Mouse (Mus musculus): ENCODE data around the gene Tulp4.
A peak's percentile ranks its signal among the peaks of the same experiment; 100 is the strongest.
"Not testable (repeated sequence)": the region's sequence is repeated elsewhere in the genome, so short reads cannot be mapped to it uniquely, and the experiment has no call there.

Gene Tulp4

DNA sequence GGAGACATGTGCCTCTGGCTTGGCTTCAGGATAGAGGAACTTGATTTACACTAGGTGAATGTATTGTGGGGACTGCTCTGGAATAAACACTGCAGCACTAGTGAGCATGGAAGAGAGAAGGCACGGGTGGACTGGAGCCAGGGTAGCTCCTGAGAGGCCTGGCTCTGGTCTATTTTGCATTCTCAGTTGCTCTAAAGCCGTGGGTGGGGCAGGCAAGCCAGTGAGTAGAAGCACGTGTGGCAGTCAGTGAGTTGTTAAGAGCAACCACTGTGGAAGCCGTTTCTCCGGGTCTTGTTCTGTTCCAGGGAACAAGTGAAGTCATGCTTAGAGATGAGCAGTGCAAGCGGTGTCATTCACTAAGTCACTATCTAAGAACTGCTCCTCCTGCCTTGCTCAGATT, 86.0 kb downstream of the Tulp4 start:
- DNase-seq = no peak

DNA sequence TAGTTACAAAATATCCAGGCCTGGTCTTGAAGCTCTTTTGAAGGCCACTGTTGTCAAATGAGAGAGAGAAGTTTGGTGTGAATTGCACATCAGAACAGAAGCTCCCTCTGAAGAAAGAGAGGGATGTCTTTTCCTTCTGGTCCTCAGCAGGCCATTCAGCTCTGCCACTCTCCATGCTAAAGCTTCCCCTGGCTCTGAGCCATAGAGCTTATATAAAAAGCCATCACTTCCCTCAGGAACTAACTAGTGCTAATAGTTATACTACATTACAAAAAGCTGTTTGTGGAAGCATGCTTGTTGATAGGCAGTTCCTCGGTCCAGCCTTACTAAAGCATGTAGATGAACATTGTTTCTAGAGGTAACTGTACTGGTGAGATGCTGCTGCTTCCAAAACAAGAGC, 89.2 kb downstream of the Tulp4 start:
- DNase-seq = no peak

DNA sequence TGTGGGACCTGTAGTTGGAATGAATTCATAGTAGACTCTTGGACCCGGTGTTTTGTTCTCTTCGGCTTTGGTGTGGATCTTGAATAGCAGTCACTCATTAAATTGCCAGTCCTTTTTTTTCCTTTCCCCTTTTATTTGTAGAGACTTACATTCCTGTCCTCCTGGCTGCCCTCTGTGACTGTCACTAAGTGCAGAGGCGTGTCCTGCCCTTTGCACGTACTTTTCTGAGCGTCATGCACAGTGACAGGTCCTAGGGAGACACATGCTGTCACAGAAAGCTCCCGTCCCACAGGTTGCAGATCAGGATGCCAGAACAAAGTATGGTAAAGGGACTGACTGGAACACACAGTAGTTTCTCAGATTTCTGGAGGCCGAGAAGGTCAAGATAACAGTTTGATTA, 91.3 kb downstream of the Tulp4 start:
- no peak for DNase-seq

DNA sequence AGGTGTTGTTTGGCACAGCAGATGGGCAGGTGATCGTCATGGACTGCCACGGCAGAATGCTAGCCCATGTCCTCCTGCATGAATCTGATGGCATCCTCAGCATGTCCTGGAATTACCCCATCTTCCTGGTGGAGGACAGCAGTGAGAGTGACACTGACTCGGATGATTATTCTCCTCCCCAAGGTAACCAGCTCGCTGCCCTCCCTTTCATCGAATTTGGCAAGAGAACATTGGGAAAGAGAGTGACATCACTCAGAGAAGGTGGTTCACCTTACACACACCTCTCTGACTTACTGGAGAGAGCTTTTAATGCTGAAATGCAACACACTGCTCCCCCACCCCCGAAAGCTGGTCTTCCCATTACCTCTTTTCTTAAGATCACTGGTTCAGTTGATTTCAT, 92.4 kb downstream of the Tulp4 start:
- peak; percentile 30 to 39 for DNase-seq

DNA sequence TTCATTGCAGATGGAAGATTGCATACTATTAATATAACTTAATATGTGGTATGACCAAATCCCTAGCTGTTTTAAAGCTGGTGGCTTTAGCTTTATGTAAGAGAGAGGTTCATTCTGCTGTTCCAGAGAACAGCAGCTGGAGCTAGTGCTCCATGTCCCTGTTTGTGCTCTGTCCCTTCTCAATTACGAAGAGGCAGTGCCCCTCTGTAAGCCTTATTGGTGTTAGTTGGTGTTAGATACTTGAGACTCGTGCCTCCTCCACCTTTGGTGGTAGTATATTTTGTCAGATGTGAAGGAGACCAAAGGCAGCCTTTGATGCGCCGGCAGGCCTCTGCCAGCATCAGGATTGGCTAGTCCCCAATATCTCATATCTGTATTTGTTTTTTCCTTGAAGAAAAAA, 92.9 kb downstream of the Tulp4 start:
- DNase-seq = no peak

DNA sequence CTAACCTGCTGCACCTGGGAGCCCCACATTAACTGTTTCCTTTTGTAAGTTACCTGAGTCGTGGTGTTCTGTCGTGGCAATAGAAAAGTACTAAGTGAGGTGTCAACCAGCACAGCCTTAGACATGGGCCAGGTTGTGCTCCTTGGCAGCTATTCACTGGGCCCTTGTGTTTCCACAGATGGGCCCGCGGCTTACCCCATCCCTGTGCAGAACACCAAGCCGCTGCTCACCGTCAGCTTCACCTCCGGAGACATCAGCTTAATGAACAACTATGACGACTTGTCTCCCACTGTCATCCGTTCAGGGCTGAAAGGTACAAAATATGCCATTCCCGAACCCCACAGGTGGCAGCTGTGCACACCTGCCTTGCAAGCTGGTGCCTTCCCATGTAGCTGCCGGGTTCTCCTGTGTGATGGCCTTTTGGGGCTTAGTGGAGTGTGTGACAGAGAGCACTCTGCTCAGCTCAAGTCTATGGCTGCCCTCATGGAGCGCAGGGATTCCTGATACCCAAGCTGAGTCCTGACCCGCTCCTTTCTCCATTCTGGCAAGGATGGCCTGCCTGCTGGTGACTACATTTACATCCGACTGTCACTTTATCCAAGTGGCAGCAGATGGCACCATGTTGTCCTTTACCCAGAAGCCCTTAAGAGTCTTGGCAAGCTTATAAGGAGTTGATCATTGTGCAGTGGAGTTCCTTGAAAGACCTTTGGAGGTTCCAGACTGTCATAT, 95.4 kb downstream of the Tulp4 start:
- peak; percentile 81 to 82 for DNase-seq

DNA sequence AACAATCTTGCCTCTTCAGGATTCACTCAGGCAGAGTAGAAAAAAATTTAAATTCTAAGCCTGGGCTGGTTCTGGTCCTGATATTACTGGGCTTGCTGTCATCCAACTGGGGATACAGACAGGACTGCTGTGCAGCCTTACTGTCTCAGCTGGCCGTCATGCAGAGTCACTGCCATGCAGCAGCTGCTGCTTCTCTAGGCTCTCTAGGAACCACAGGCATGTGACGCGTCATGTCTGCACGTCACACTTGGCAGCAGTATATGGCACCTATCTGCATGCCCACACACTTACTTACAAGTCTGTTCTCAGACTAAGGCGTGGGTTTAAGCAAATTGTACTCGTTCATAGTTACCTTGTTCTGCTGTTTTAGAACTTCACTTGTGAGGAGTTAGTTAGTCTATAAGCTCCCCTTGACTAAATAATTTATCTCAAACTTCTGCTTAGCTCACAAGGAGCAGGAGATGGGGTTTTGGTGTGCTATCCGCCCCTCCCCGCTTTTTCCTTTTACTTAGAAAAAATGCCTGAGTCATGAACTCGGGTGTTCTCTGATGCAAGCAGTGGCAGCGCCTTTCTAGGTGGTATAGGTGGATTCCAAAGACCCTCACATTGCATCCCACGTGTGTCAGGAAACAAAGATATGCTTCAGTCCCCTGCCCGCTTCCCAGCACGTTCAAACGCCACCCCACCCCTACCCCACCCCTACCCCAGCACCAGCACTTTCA, 96.3 kb downstream of the Tulp4 start:
- peak; percentile 51 to 54 for DNase-seq

DNA sequence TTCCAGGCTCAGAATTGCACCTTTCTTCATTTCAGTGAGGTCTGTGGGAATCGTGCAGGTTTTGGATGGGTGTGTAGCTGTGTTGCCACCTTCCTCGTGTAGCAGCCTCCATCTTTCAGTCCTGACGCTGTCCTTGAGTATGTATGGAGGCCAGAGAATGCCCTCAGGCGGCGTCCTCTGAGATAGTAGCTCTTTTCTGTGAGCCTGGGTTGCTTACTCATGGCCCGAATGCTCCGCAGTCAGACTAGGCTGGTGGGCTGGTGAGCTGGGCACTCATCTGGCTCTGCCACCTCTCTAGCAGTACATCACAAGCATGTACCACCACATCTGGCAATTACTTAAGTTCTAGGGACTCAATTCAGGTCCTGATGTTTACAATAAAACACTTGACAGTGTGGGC, 96.9 kb downstream of the Tulp4 start:
- no peak for DNase-seq

DNA sequence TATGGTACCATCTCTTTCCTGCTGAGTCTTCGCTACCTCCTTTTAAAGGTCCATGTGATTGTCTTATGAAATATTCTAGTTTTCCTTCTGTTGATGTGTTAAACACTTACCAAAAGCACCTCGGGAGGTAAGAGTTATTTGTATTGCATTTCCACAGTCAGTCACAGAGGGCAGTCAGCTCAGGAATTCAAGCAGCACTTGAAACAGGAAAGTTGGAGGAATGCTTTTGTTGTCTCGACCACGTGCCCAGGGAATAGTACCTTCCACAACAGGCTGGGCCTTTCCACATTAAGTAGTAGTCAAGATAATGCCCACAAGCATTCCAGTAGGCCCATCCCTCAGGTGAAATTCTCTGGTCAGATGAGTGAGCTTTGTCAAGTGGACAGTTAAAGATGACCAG, 97.6 kb downstream of the Tulp4 start:
- no peak for DNase-seq

DNA sequence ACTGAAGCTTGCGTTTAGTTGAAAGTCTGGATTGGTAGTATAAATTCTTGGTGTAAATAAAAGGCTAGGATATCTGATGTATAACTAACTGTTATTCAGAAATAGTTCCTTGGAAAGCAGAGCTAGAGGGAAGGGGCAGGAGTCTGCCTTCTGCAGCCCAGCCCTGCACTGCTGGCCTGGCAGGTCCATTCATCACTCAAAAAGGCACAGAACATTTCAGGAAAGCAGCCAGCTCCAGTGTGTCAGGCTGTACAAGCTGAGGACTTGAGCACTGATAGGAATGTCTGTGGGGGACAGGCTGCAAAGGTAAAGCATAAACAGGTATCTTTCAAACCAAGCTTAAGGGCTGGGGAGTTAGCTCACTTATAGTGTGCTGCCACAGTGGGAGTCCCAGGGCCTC, 105.5 kb downstream of the Tulp4 start:
- no peak for DNase-seq

DNA sequence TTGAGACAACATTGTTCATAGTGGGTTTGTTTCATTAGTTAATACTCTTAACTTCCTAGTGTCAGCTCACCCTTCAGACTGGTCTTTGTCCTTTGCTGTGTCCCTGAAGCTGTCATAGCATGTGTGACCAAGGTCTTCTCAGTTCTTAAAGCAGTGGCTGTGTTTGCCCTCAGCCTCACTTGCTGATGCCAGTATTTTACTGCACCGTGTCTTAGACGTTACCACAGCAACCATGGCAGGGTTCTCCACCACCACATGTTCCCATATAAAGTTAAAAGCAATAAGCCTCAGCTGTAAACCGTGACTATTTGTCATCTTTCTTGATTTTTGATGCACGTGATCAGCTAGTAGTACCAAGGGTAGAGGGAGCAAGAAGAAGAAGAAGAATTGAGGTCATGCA, 109.4 kb downstream of the Tulp4 start:
- no peak for DNase-seq

DNA sequence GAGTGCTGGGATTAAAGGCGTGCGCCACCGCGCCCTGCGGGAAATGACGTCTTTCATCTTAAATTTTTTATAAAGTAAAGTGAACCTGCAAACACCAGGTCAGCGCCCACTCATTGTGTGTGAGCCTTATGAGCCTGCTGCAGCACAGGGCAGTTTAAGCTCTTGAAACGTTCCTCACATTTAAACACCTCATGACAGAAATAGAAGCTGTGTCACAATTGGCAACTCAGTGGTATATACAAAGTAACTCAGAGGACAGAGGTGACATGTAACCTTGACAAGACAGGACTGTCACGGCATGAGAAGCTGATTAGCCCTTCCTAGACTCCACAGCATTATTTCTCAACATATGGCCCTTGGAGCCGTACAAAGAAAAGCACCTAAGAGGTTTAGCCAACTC, 110.3 kb downstream of the Tulp4 start:
- DNase-seq = no peak

DNA sequence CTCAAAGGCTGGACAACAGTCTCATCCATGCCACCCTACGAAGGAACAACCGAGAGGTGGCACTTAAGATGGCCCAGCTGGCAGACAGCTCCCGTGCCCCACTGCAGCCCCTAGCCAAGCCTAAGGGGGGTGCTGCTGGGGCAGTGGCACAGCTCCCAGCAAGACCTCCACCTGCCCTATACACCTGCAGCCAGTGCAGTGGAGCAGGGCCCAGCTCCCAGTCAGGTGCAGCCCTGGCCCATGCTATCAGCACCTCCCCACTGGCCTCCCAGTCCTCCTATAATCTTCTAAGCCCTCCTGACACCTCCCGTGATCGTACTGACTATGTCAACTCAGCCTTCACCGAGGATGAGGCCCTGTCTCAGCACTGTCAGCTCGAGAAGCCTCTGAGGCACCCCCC, 126.4 kb downstream of the Tulp4 start:
- DNase-seq = not testable (repeated sequence)

DNA sequence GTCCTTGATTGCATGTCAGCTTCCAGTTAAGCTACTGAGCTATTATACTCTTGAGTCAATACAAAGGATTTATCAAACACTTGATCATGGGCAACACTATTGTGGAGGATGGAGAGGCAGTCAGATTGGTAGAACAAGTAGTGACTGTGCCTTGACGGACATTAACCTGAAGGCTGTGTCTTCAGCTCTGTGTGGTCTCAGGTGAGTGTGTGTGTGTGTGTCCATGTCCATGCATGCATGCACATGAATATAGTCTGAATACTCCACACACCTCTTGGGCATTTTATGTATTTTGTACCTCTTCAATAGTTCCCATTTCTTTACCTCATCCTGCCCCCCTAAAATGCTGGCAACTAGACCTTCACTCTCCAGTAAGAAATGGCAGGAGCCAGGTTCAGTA, 145.1 kb downstream of the Tulp4 start:
- DNase-seq = not testable (repeated sequence)

DNA sequence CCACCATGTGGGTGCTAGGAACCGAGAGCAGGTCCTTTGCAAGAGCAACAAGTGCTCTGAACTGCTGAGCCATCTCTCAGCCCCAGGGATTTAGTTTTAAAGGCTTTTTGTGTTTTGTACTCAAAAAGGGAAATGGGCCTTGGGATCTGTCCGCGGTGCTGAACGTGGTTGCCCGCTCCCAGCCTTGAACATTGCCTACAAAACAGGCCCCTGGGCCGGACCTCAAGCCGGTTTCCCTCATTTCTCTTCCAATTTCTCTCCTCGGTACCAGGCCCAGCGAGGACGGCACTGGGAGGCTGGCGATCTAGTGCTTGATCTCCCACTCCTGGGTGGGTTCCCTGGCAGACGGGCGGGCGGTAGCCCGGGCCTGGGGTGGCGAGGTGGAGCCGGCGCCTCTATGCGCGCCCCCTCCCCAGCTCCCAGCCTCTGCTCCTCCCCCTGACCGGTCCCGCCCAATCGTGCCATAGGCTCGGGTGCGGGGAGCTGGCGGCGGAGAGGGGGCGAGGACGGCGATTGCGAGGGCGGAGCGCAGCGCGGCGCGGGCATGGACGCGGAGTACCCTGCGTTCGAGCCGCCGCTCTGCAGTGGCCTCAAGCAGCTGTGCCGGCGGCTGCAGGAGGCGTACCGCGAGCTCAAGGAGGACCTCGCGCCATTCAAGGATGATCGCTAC, 150.3 kb downstream of the Tulp4 start, which contains the start of gene Tmem181a:
Gene Tmem181a (plus strand): TSS at position 461 of the 670 bp plus-strand sequence.
- DNase-seq = peak in 1 of 2 experiments; percentile 64

DNA sequence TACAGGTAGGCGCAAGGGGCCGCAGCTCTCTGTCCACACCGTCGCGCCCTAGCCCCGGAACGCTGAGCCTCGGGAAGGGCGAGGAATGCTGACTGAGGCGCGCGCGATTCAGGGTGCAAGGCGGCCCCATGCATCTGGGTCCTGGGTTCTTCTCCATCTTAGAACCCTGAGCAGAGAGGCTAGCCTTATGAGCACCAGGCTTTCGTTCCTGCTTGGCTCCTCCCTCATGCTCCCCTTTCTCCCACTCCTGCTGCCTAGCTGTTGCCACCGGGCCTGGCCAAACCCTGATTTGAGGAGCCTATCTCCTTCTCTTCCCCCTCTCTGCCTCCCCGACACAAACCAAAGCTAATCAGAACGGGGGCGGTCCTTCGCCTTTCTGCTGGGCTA, 150.8 kb downstream of the Tulp4 start:
- DNase-seq = peak; percentile 74 to 81

DNA sequence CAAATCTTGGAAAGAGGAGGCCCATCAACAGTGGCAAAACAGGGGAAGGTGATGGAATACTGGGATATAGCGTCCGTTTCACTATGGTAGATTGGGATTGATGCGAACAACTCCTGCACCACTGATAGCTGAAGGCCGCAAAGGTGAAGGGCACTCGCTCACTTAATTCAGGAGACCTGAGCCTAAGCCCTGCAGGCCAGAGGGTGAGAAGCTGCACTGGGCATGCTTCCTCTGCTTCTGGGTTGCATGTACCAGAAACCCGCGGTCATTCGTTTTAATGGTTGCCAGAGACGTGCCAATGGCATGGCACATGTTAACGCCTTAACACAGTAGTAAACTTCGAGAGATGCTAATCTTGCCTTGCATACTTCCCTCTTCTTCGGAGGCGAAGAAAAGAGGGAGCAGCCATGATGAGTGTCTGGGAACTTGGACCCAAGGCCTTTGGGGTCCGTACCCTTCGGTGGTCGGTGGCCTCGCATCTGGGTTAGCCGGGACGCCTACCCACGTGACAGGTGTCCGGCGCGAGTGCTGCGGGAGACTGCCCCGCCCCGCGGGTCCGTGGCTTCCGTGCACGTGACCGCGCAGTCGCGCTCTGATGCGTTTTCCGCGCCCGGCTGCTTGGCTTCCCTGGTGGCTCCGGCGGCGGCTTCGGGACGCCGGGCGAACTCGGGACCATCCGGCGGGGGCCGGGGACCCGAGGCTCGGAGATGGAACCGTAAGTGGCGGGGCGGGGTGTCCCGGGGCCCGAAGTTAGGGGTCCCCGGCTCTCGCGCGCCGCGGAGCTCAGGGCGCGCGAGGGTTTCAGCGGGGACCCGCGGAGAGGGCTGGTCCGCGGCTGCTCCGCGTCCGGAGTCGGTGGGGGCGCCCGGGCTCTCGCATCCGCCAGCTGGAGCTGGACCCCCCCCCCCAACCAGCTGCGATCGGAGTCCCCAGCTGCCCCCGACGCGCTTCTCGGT, 163.9 kb downstream of the Tulp4 start:
- peak; percentile 32 to 40 for DNase-seq

DNA sequence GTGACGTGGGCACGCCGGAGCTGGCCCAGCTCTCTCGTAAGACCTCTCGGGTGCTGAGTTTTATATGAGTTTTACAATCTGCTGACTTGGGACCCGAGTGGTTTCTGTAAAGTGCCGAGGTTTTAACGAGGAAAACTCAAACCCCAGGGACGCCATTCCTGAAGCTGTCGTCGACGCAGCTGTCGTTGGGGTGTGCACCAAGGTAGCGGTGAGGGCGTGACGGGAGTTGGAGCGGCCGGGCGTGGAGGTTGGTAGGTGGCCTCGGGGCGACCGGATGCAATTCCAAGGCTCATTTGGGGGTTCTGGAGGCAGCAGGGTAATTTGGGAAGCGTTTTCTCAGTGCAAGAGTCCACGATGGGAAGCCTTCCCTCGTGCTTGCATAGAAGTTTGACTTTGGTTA, 164.6 kb downstream of the Tulp4 start:
- DNase-seq = peak; percentile 12 to 37

DNA sequence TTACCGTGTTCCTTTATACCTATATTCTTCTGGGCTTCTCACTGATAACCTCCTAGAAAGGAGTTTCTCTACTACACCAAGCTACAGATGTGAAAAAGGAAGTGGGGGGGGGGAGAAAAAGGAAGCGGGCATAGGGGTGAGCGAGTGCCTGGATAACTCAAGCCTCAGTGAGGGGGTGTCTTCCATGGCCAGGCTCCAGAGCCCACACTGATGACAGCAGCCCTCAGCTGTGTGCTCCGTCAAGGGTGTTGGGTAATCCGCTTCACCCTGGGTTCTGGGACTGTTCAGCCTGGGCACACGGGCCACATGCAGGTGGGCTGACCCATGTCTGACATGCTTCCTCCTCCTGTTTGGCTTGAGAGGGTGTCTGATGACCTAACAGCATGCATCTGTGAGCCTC, 165.7 kb downstream of the Tulp4 start:
- not testable (repeated sequence) for DNase-seq

DNA sequence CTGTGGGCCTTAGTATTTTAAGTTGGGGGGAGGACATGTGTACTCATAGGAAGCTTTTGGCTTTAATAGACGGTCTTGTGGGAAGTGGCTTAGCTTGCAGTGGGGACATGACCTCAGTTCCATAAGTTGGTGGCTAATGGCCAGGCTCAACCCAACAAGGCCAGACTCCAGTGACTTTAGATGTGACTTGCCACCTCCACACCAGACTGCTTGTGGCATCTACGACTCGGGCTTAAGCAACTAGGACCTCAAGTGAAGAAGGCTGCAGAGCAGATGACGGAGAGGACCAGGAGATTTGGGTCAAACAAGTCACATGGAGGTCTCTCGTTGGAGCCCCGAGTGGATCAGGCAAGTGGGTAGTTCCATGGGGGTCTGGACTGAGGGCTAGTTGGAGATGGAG, 168.5 kb downstream of the Tulp4 start:
- DNase-seq = not testable (repeated sequence)

DNA sequence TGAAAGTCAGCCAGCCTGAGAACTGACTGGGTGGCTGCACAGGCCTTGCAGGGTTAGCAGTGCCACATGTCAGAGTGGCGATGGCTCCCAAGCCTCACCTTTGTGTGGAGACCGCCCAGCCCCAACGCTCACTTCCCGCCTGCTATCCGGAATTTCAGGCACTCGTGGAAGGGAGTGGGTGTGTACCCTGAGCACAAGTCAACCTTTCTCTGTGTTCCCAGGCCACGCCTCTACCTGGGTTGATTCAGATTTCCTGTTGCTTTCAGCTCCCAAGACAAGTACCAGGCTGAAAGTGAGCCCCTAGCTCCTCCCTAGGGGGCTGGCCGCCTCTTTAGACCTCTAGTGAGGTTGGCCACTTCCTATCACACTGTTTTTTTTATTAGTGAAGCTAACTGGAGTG, 173.0 kb downstream of the Tulp4 start:
- not testable (repeated sequence) for DNase-seq

DNA sequence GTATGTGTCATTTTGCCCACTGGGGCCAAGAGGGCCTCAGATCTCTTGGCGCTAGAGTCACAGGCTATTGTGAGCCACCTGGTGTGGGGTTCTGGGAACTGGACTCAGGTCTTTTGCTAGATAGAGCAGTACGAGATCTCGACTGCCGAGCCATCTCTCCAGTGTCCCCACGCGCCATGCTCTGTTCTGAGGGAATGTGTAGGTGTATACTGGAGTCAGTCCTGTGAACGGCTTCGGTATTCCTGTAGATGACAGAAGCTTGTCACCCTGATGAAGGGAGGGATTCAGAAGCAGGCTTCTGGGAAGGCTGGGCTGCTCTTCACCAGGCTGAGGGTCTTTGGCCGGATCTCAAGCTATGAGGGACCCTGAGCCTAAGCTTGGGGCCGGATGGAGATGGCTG, 173.5 kb downstream of the Tulp4 start:
- DNase-seq = not testable (repeated sequence)

DNA sequence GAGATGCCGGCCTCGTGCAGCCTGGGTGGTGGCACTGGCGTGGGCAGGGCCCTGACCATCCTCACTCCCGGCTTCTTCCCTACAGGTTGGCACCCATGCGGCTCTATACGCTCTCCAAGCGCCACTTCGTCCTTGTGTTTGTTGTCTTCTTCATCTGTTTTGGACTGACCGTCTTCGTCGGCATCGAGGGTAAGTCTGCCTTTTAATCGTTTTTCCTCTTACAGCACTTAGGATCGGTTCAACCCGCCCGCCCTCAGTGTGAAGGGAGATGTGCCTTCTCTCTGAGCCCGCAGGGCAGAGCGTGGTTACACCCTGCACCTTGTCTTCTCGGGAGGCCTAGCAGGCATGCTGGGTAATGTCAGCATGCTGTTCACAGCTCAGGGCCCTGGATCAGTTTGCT, 174.3 kb downstream of the Tulp4 start:
- not testable (repeated sequence) for DNase-seq

All from cerebellum, postnatal 10 days (tissue).